Mouse (Mus musculus) urinary bladder, postnatal 14 days (tissue): Measurements from ENCODE around the gene Dyrk1b.
"Not testable (repeated sequence)": the region's sequence is repeated elsewhere in the genome, so short reads cannot be mapped to it uniquely, and the experiment has no call there.

Source experiments
- DNase-seq: peaks from one replicate; pipeline ENCODE4 v3.0.0; 2021; ENCODE audit warnings: low spot score

The Dyrk1b gene

DNA sequence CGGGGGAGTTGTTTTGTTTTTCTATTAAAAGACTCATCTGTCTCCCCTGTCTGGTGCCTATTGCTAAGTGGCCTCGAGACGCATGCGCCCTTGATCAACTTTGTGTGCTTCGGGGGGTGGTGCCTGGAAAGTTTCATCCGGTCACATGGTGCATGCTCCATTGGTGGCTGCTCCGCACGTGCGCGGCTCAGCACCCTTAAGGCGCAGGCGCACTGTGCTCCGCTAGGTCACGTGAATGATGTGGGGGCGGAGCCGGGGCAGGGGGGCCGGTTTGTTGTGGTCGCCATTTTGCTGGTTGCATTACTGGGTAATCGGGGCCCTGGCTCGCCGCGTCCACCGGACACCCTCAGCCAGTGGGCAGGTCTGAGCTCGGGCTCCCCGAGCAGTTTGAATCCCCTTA lies at the start of gene Dyrk1b:
Gene Dyrk1b (plus strand): TSS at position 242 of the 400 bp plus-strand sequence.
- DNase-seq, result peak; percentile 98

DNA sequence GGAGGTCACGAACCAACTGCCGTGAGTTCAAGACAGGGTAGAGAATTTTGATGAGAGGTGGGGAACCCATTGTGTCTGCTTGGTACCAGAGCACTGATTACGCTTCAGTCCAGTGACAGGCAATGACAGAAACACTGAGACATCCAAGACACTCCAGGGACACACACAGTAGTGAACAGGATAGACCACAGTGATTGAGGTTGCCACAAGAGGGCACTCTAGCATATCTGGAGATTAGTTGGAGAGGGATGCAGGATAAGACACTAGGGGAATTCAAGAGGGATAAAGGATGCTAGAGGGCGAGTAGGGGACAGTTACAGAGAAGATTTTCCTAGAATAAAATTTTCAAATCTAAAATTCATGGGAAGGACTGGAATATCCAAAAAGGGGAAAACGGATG lies 41.7 kb upstream of the Dyrk1b start:
- DNase-seq, result peak; percentile 31

DNA sequence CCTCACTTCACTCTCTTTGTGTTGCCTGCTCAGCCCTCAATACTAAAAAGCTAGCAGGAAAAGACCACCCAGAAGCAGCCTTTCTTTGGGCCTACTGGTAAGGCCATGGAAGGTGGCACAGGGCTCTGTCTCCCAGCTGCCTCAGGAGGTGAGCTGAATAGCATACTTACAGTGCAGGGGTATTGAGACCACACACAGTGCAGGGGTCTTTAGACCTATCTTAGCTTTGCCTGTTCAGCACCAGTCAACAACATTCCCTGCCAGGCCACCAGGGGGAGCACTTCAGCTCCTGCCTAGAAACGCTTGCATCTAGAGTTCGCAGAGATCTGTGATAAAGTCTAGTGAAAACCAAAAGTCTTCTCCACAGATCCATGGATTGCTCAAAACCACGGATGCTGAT lies 31.0 kb upstream of the Dyrk1b start:
- peak; percentile 75 for DNase-seq

DNA sequence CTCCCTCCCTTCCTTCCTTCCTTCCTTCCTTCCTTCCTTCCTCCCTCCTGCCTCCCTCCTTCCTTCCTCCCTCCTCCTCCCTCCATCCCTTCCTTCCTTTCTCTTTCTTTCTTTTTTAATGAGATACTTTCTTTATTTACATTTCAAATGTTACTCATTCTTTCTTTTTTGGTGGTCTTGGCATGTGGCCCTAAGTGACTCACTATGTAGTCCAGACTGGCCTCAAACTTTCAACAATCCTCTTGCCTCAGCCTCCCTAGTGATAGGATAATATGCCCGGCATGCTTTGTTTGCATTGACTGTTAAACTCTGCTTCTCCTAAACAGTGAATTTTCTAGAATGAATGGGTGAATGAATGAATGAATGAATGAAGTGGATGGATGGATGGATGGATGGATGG lies 29.4 kb upstream of the Dyrk1b start:
- no peak for DNase-seq

DNA sequence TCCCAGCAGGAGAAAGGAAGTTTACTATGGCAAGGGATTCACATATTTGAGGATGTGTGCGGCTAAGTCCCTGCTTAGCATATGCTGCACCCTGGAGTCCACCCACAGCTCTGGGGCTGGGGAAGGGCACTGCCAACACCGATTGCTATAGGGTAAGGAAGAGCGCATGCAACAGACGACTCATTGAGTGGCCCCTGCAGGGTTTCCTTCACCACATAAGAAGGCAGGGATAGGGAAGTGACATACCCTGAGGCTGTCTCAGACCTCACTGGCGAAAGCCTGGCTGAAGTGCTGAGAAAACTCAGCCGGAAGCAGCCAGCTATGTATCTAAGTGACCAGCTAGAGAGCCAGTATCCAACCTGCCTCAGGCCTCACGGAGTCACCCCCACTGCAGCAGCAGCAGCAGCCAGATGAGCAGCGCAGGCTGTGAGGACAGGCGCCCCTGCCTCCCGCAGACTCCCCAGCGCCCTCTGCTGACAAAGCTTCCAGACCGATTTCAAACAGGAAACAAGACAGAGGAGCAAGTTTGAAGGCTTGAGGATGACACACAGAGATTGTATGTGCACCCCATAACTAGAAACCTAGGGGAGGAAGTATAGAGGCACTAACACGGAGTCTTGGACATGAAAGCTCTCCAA lies 27.6 kb upstream of the Dyrk1b start:
- peak; percentile 40 for DNase-seq

DNA sequence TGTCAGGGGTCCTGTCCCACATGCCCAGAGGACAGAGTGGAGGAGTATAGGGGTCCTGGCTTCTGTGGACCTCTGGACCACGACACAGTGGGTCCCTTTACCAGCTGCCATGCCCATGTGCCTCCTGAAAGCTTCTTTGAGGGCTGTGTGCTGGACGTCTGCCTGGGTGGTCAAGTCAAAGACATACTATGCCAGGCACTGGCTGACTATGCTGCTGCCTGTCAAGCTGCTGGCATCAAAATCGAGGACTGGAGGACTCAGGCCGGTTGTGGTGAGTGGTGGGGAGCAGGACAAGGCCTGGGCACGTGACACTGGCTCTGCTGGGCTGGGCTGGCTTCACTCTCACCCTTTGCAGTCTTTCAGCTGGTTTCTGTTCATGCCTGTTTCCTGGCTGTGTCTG lies 25.7 kb upstream of the Dyrk1b start:
- not testable (repeated sequence) for DNase-seq

DNA sequence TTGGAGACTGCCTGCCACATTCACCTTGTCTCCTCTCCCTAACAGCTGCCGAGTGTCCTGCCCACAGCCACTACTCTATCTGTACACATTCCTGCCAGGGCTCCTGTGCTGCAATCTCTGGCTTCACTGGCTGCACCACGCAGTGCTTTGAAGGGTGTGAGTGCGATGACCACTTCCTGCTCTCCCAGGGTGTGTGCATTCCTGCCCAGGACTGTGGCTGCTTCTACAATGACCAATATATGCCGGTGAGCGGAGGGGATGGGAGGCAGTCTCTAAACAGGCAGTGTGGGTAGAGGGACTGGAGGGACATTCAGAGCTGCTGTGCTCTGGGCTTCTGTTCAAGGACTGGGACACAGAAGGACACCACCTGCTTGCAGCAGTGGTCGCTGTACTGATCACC lies 20.0 kb upstream of the Dyrk1b start:
- no peak for DNase-seq

DNA sequence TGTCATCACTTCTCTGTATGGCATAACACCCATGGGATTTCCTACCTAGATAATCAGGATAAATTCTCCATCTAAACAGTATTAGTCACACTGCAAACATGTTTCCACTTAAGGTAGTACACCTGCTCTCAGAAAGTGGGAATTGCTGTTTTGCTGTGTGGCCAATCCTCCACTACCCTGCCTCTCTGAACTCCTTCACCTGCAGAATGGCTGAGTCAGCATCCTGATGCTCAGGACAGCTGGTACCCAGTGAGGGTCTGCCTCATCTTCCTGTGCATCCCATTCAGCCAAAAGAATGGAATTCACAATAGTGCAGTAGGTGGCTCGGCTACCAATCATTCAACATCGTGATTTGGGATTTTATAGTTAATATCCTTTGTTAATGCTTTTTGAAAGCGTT lies 19.4 kb upstream of the Dyrk1b start:
- no peak for DNase-seq

DNA sequence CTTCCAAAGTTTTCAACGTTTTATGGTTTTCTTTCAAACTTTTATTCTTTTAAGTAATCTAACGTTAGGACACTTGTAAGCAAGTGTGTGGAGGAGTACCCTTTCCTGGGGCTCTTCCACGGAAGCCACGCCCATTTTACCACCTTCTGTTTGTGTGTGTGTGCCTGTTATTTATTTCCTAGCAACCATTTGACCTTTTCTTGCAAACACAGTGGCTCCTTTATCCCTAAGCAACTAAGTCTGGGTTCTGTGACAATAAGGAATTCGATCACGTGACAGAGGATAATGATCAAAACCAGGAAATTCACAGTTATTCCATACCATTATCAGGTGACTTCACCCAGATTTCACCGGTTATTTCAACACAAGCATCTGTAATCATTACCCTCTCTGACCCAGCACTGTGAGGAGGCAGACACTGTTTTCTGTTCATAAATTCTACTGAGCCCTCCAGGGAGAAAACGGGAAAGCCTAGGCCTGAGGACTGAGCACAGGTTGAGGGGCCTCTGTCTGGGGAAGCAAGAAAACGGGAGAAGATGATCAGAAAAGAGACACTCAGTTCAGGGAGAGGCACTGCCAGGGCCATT lies 18.0 kb upstream of the Dyrk1b start:
- no peak for DNase-seq

DNA sequence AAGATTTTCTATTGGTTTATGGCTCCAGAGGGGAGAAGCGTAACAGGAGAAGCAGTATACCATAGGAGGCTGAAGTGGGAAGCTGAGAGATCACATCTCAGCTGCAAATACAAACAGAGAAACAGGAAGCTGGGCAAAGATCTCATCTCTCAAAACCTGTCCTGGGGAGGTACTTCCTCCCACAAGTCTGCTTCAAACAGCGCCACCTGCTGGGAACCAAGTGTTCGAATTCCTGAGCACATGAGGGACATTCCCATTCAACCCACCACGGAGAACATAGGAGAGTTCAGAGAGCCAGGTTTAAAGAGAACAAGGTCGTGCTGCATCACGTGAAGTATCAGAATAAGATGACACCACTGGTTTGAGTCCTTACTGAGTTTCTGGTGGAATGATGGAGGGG lies 13.9 kb upstream of the Dyrk1b start:
- DNase-seq, result no peak

DNA sequence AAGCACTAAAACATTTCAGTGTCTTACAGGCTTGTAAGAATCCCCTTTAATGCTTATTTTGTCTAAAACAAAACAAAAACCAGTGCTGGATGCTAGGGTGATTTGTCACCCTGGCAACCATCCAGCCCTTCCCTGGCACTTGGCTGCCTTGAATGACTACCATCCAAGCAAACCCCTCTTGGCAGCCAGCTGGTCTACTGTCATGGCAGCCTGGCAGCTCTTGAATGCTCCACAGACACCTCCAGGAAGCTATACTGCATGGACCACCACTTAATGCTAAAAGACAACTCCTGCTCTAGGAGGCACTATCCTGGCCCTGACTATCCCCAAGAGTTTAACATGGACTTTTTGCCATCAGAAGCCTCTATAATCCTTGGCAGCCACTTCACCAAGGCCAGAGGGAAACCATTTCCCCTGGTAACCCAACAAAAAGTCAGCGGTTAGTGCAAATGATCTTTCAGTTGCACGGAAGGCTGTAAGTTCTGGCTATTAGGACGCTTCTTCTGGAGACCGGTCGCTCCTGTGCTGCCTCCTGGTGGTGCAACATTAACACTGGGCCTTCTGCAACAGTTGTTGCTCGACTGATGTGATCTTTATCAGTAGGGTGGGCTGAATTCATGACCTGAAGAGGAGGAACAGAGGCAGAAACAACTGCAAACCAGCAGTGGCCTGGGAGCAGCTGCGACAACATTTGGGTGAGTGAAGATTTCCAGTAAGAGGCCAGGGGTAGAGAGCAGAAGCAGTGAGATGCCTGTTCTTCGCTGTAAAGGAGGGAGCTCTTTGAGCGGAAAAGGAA lies 10.8 kb upstream of the Dyrk1b start:
- DNase-seq, result peak; percentile 76

DNA sequence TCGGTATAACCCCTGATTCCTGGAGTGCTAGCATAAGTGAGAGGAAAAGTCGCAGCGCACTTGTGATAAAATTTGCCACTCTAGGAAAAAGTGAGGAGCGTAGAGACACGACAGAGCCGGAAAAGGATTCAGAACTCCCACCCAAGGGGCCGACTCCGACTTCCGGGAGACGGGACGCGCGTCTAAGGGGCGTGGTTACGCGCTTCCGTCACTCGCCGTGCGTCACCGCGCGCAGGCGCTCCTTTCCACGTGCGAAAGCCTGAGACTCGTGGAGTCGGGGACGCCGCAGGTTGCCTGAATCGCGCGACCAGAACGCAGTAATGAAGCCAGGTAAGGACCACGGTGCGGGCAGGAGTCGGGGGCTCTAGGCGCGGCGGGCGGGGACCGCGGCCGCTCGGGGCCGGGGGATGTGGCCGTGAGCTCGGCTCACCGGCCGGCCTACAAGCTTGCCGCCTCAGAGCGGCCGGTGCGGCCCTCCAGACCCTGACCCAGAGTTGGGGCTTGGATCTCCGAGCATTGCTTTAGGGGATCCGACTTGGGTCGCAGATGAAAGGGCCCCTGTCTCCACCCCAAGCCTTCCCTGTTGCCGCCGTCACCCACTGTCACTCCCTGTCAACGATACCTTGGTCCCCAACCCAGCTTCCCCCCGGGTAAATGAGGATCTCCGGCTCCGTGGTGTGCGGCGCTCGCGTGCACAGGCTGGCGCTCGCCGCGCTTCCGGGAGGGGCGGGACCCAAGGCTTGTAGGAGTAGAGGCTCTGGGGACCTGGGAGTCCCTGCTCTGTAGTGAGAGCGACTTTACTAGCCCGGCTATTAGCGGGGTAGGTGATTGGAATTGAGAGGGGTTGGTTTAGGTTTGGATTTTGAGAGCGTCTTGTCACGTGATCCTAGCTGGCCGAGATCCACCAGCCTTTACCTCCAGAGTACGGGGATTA lies 9.5 kb upstream of the Dyrk1b start, which contains the start of gene Fbl:
Gene Fbl (plus strand): TSS at position 222 of the 934 bp plus-strand sequence.
- peak; percentile 91 for DNase-seq

DNA sequence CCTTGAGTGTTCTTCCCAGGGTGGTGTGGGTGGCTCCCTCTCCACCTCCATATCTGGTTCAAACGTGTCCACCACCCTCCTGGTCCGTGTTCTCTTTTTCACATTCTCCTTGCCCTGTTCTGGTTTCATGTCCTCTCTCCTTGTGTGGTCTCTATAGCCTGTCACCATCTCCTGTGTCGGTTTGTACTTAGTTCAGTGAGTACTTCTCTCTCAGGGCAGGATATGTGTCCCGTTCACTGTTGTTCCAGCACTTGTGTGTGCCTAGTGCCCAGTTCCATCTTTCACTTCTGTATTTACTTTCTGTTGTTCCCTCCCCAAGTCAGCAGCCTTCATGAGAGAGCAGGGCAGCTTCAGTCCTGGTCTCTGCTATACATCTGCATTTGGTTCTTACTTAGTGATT lies 3.9 kb upstream of the Dyrk1b start:
- no peak for DNase-seq

DNA sequence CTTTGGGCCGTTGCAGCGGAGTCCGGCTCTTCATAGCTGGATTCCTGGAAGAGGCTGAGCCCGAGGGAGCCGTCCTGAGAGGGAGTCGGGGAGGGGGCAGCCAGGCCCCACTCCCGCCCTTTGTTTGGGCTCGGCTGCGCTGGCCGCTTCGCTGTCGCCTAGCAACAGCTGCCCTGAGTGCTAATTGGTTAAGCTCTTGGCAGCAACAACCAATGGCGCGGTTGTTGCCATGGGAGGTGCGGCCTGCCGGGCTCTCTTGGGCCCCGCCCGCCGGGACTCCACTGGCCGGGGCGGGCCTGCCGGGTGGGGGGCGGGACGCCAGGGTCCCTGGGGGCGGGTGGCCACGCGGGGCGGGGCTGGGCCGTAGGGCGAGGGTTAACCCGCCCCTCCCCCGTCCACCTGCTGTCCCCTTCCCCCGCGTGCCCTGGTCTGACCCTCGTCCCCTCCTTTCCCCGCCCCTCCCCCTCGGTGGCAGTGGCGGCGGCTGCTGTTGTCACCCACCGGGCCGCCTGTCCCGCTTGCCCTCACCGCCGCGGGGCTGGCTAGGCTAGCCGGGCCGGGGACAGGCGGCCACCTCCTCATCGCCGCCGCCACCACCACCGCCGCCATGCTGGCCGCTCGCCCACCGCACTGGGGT lies 590 bp downstream of the Dyrk1b start:
- peak; percentile 95 for DNase-seq

DNA sequence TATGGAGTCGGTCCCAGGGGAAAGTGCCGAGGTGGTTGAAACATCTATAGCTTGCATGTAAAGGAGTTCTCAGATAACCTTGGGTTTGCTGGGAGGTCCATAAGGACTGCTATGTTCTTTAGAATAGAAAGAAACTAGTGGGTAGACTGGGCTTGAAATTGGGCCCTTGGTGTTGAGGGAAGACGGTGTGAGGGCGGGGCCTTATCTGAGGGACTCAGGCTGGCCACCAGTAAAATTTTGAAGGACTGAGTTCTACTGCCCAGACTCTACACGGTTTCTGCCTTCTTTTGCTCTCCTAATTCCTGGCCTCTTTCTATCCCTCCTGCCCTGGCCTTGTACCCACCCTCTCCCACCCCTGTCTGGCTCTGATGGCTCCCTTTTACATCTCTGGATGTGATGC lies 1.6 kb downstream of the Dyrk1b start:
- no peak for DNase-seq

DNA sequence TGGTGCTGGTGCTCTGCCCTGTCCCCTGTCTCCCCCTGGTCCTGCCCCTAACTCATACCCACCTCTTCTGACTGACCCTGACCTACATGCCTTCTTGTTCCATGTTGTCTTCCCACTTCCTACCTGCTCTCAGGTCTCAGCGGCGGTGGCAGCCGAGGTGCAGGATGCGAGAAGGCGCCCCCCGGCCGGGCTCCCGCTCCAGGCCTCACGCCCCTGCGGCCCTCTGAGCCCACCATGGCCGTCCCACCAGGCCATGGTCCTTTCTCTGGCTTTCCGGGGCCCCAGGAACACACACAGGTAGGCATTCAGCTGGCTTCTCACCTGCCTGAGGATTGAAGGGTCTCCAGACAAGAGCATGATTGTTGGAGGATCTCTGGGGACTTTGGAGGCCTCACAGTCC lies 2.1 kb downstream of the Dyrk1b start:
- no peak for DNase-seq

DNA sequence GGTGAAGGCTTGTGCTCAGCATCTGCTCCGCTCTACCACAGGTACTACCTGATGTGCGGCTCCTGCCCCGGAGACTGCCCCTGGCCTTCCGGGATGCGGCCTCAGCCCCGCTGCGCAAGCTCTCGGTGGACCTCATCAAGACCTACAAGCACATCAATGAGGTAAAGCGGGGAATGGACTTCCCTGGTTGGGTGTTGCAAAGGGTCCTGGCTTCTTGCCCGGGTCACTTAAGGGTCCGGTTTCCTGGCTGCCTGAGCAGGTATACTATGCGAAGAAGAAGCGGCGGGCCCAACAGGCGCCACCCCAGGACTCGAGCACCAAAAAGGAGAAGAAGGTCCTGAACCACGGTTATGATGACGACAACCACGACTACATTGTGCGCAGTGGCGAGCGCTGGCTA lies 3.1 kb downstream of the Dyrk1b start:
- no peak for DNase-seq

DNA sequence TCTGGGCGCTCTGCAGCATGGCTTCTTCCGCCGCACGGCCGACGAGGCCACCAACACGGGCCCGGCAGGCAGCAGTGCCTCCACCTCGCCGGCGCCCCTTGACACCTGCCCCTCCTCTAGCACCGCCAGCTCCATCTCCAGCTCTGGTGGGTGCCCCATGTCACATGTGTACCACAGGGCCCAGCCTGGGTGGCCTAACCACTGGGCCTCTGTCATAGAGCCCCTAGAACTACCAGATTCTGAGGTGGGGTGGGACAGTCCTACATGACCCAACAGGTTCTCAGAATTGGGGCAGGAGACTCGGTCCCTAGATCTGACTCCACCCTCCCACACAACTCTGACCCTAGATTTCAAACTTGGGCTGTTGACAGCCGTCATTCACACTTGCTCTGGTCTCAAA lies 6.6 kb downstream of the Dyrk1b start:
- no peak for DNase-seq

DNA sequence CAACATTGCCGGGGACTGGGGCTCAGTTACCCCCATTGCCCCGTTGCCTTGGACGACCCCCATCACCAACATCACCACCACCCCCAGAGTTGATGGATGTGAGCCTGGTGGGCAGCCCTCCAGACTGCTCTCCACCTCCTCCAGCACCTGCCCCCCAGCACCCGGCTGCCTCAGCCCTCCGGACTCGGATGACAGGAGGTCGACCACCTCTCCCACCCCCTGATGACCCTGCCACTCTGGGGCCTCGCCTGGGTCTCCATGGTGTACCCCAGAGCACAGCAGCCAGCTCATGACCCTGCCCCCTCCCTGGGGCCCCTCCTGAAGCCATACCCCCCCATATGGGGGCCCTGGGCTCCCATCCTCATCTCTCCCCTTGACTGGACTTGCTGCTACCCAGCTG lies 7.4 kb downstream of the Dyrk1b start:
- no peak for DNase-seq

DNA sequence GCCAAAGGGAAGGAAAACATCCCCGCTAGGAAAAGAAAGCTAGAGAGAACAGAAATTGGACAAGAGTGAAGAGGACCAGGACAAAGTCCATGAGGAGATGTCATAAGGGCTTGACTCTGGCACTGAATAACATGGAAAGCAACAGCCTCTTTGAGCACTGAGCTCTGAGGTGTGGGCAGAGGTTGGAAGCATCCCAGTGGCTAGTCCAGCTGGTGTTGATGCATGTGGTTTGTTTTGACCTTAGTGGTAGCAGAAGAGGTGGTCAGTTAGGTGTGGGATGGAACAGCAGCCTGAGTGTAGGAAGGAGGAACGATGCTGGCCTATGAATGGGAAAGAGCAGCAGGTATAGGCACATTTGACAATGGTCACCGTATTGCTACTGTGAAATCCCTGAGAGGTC lies 12.2 kb downstream of the Dyrk1b start:
- DNase-seq, result no peak

DNA sequence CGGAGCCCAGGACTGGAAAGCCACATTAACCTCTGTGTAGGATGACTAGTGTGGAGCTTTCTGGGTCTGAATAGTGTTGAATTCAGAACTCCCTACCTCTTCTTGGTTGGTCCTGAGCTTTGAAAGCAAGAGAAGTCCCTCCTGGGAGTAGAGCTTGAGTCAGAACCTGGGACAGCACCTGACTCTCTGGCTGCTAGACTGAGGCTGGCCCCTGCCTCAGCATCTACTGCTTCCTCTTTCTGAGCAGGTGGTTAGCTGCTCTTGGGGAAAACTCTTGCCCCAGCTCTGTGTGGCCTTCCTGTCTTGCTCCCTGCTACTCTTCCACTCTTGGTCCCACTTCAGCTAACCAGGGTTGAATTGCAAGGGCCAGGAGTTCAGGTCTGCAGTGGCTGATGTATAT lies 12.6 kb downstream of the Dyrk1b start:
- DNase-seq, result no peak
